Mouse (Mus musculus) urinary bladder, postnatal 36 days (tissue): Measurements from ENCODE around the gene Fam49a.

Experiments
- DNase-seq, 2 experiments: peaks; one replicate each; pipeline ENCODE4 v3.0.0; 2022; ENCODE audit warnings: low spot score in 2 of 2, mixed read lengths in 1 of 2

Gene Fam49a

GRCm38 (mm10) chr12:12356946-12357345 is 95.0 kb downstream of the Fam49a start:
- no peak for DNase-seq

DNA sequence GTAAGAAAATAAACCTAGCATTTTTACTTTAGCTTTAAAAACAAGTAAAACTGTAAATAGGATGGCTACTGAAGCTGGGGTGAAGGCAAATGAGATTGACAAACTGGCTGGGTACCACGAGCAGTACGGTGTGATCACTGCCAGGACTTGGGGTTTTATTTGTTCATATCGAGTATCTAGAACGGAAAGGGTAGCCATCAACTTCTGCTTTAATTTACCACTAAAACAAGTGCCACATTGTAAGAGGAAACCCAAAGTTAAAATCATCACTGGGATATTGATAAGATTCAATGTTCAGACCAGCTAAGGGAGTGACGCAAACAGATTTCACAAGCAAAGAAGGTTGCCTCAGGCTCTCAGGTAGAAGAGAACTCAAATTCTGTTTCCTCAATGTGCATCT is 98.0 kb downstream of the Fam49a start:
- DNase-seq = no peak

GRCm38 (mm10) chr12:12362371-12362770 is 100.4 kb downstream of the Fam49a start:
- no peak for DNase-seq

GRCm38 (mm10) chr12:12364201-12364600 is 102.3 kb downstream of the Fam49a start:
- DNase-seq = no peak

GRCm38 (mm10) chr12:12367423-12367822 is 105.5 kb downstream of the Fam49a start:
- DNase-seq = no peak

DNA sequence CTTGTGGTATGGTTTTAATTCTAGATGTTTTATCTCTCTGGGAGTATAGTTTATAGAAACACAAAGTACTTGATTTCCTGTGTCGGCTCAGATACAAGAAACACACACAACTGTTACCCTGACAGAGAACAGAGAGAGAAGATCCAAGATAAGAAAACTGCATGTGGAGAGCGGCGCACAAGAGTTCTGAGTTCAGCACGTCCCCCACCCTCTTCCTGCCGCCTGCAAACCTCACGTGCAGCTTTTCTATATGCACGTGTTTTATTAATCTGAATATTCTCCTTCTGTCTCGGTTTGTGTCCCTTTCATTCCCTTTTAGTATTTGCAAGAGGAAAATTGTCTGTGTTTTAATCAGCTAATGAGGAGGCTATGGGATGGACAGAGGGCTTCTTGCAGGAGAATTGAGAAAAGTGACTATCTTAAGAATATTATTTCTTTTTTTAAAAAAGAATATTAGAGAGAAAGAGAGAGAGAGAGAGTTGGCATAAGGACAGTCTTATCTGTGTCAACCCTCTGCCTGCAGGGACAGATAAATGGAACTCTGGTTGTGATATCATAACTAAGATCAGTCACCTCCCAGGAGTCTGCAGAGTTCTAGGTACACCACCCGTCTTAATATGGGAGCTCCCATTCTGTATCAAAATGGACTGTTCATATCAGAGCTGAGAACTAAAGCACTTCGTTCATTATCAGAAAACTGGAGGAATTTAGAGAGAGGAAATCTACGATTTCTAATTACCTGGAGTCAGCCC is 111.3 kb downstream of the Fam49a start:
- no peak for DNase-seq

GRCm38 (mm10) chr12:12379056-12379455 is 117.1 kb downstream of the Fam49a start:
- DNase-seq = no peak

- no peak for DNase-seq
Observed at GRCm38 (mm10) chr12:12389271-12389670, 127.3 kb downstream of the Fam49a start.

DNA sequence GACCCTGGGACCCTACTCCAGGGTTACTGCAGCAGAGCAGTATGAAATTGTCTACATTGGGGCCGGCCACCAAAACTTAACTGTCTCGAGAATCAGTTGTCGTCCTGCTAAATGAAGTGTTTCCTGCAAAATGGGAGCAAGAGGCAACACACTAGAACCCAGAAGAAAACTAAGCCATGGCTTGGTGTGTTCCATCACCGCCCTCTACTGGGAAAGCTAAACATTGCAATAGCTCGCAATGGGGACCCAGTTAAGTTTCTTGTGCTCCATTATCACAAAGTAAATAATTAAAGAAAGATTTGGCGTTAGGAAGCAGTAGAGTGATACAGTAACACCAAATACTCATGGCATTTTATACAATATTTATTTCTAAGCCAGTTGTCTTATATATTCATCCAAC is 134.3 kb downstream of the Fam49a start:
- DNase-seq = peak; percentile 20 to 26

DNA sequence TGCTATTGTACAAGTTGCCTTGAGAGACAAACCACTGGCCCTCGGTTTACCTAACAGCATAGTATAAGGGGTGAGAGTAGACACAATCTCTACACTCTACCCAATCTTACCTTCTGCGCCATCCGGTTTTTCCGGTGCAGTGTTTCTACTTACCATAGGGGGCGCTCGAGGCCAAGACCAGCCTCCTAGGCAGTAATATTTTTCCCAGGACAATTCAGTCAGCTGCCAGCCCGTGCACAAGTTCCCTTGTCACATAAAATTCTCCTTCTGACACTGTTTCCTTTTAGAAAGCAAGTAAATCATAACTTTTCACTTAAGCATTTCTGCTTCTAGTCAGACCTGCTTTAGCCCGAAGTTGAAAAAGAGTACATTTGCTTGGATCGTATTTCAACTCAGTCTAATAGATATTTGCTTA is 139.1 kb downstream of the Fam49a start:
- DNase-seq = peak; percentile 50 to 63

DNA sequence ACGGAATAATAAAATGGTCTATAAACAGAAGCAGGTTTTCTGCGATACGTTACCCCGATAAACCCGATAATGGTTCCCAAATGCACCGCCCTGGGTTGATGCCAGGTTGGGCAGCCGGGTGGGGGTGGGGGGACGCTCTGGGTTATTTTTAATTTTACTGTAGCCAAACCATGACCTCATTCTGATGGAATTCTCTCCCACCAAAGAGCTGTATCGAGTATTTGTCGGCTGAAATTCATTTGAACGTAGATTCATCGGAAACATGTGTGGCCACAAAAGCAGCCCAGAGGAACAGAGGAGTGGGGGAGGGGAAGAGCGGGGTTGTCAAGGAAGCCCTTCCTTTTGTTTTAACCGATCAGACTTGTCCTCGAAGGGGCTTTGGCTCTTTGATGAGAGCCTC is 139.6 kb downstream of the Fam49a start:
- no peak for DNase-seq

- no peak for DNase-seq
Observed at GRCm38 (mm10) chr12:12405491-12406110, 143.7 kb downstream of the Fam49a start.

- DNase-seq = no peak
Observed at GRCm38 (mm10) chr12:12409044-12409443, 147.1 kb downstream of the Fam49a start.

DNA sequence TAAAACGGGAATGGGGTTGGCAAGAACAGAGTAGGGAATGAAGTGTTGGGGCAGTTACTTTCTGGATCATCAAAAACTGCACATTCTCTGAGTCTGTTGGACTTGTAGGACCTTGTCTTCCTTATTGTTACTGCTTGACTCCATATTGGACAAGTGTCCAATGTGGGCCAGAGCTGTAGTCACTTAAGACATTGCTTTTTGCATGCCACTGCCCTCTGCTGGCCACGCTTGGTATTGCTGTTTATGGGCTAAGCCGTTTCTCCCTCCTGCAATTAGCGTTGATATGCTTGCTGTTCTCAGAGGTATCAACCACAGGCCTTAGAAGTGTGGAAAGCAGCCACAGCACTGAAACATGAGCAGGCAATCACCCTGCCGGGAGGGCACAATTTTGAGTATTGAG is 150.7 kb downstream of the Fam49a start:
- DNase-seq = peak; percentile 72 to 73

DNA sequence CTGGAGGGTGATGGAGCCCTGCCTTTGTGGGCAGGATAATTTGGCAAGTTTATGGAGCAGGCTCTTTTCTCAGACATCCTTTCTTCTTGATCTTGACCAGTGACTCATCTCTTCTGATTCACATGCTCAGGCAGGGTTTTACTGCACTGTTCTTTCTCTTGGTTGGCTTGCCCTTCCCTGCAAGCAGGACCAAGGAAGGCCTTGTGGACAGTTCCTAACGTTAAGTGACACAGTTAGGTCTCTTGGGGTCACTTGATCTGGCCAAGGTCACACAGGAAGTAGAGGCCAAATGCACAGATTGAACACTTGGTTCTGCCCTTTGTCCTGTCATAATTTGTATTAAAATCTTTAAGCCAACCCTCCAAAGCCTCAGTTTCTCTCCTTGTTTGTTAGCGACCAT is 158.5 kb downstream of the Fam49a start:
- no peak for DNase-seq

DNA sequence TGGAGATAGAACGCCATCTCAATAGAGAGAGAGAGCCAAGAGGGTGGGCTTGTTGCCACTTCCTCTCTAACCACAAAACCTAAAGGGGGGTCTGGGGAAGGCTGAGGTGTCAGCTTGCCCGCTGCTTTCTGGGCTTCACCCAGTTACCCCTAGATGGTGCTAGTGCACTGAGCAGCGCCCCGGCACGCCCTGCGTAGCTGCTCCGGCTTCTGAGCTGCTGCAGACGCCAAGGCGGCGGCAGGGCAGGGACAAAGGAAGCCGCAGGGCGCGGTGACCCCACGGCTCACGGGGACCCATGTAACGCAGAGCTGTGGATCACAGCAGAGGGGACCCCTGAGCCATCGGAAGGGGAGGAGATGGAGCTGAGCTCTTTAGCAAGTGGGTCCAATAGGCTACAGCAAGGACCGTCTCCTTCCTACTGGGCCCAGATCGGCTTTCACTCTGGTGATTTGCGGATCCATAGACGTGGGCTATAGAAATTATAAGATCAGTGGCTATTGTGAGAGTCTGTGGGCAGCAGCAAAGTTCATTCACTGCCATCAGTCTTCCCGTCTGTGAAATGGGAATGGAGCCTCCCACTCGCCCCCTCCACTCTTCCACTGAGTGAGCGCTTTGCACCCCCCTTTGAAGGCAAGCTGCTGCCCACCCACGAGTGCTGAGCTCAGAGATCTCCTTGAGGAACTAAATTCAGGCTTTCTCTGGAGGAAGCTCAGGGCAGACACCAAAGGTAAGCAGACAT is 159.1 kb downstream of the Fam49a start:
- peak; percentile 67 to 77 for DNase-seq

DNA sequence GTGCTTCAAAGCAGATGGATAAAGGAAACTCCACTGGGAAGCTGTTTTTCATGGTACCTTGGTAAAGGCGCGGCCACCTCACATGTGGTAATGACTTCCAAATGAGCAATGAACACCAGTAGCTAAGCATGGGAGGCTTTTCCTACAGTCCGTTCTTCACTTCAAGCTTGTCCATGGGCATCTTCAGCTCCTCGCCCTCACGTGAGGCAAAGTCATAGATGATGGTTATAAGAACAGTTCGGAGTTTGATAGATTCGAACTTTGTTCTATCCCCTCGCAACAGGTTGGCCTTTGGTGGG is 159.6 kb downstream of the Fam49a start:
- DNase-seq = no peak

- no peak for DNase-seq
Observed at GRCm38 (mm10) chr12:12425188-12425587, 163.2 kb downstream of the Fam49a start.

- DNase-seq = no peak
Observed at GRCm38 (mm10) chr12:12427285-12427684, 165.3 kb downstream of the Fam49a start.

DNA sequence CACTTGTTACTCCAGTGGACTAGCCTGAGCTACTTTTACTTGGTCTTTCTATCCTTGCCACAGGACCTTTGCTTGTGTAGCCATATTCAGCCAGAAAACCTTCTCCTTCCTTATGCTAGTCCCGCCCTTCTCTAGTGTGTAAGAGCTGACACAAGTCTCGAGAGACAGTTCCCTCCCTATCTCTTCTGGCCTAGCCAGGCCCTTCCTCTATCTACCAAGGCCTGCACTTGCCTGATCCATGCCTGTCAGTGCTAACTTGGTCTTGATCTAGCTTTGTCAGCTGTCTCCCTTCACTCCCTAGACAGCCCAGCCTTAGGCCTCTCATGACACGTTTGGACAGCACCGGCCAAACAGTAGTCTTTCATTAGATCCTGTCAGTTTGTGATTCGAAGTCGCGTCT is 166.9 kb downstream of the Fam49a start:
- DNase-seq = no peak
